Mouse (Mus musculus) neural tube, embryonic 11.5 days (tissue): ENCODE data around the gene Hopx. TPM values are rescaled to one million over a fixed set of nuclear protein-coding genes. Genes with fewer than 3 reads are reported as not detected.

Source experiments
- ATAC-seq: fragments of 200-750 bp; cut with Nextera tagmentation; 2 replicates; pipeline ENCODE4 v1.8.0; 2017; ENCODE audit warnings: moderate number of reproducible peaks, mild to moderate bottlenecking, moderate TSS enrichment, moderate library complexity; ENCODE audit not compliant: insufficient read depth, low FRiP score, low TSS enrichment
- DNase-seq: peaks from one replicate; pipeline ENCODE4 v3.0.0-alpha.2; 2015; ENCODE audit warnings: low spot score
- H3K27ac ChIP-seq: fragments of 300-500 bp; sonication (generic); 2 replicates; pipeline ENCODE4 v1.5.1; 2014; ENCODE audit warnings: low read depth, mild to moderate bottlenecking, low read length
- H3K27me3 ChIP-seq: fragments of 300-500 bp; sonication (generic); 2 replicates; pipeline ENCODE4 v1.6.1; 2014; ENCODE audit warnings: mild to moderate bottlenecking, low read length, mixed read lengths; ENCODE audit not compliant: control insufficient read depth, insufficient read depth
- H3K36me3 ChIP-seq: fragments of 300-500 bp; sonication (generic); 2 replicates; pipeline ENCODE4 v1.6.1; 2014; ENCODE audit warnings: mild to moderate bottlenecking, low read length, moderate library complexity, mixed read lengths; ENCODE audit not compliant: control insufficient read depth, insufficient read depth
- H3K4me1 ChIP-seq: fragments of 300-500 bp; sonication (generic); 2 replicates; pipeline ENCODE4 v1.6.1; 2014; ENCODE audit warnings: low read length, mixed read lengths; ENCODE audit not compliant: control insufficient read depth, insufficient read depth
- H3K4me2 ChIP-seq: fragments of 300-500 bp; sonication (generic); 2 replicates; pipeline ENCODE4 v1.6.1; 2014; ENCODE audit warnings: low read depth, mild to moderate bottlenecking, moderate library complexity
- H3K4me3 ChIP-seq: fragments of 300-500 bp; sonication (generic); 2 replicates; pipeline ENCODE4 v1.5.1; 2014; ENCODE audit warnings: low read depth, low read length
- H3K9ac ChIP-seq: fragments of 300-500 bp; sonication (generic); 2 replicates; pipeline ENCODE4 v1.6.1; 2014; ENCODE audit warnings: mild to moderate bottlenecking, low read length
- H3K9me3 ChIP-seq: fragments of 300-500 bp; sonication (generic); 2 replicates; pipeline ENCODE4 v1.6.1; 2016; ENCODE audit warnings: low read length; ENCODE audit not compliant: control insufficient read depth
- WGBS: fragments of 180-500 bp; shearing (Covaris S2); extraction: QIAGEN DNeasy Blood & Tissue Kit; methylation state at CpG from one replicate; pipeline ENCODE4 v1.1.7; 2014; 5-methylcytosine and 5-hydroxymethylcytosine counted together
- polyA plus RNA-seq: library from polyadenylated mRNA; unstranded; fragments of >200 nt; fragmentation: Nextera tagmentation; extraction: Ambion mirVana; gene quantifications from 2 replicates; pipeline ENCODE4 v1.2.1, GENCODE M21; 2014

Hopx gene
- polyA plus RNA-seq, 1 experiment from 2014 or later = 1.6 TPM

DNA sequence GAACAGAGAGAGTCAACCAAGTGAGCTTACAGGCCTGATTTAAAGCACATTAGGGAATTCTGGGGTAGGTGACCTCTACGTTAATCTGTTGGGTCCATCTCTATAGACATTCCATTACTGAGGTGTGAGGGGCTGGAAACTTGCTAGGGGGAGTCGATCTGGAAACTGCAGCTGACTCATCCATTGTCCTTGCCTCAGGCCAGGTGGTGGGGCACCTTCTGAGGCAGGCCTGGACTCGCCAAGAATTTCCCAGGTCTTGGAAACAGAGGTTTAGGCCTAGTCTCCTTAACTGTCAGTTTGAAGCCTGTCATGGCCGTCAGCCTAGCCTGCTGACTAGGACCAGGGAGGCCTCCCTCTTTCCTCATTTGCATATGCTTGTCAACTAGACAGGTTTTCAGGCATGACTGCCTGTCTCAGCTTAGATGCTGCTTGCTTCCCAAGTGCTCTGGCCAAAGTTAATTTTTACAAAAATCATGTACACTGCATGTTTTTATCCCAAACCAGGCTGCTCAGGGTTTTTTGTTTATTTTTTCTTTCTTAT is 21.8 kb upstream of the Hopx start:
- Histone ChIP-seq H3K36me3 (no peaks in the 10 kb centered on the region), H3K4me1 (peaks cover 3% of the 10 kb centered on the region; the same call in 1 of the 2 replicates), H3K9ac (no peak overlapping the region), H3K4me3 (no peak overlapping the region), H3K27me3 (no peaks in the 10 kb centered on the region), H3K27ac (no peak overlapping the region), H3K4me2 (no peak overlapping the region), H3K9me3 (no peaks in the 10 kb centered on the region)
- DNase-seq (no peak), ATAC-seq (no peak)
- WGBS = 60% methylated on average over 4 of the region's 4 CpGs

DNA sequence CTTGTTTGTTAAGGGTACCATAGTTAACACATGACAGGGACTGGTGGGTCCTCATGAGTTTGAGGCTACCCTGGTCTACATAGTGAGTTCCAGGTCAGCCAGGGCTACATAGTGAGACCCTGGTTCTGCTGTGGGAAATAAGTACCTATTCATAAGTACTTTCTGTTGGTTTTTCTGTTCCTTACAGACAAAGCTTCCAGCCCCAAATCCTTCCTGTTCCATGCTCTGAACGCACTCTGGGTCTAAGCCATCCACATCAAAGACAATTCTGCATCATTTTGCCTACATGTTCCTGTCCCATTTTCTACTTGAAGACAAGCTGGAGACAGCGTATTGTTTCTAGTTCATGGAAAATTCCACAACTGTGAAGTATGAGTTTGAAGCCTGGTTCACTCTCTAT is 20.0 kb upstream of the Hopx start:
- Histone ChIP-seq H3K9me3 (no peaks in the 10 kb centered on the region), H3K36me3 (no peaks in the 10 kb centered on the region)

DNA sequence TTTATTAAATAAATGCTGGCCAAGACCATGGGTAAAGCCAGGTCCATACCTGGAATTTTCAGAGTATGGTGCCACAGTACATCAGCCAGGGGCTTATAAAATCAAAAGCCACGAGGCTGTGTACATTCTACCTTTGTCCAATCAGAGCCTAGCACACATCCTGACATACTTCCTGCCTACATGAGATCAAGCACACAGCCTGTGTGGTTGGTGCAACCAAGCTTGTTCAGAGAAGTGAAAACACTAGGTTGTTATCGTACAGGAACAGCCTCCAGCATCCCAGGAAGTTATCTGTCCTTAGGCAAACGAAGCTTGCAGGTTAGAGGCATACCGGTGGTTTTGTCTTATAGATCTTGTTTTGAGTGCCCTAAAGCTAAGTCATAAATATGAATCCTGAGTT is 19.5 kb upstream of the Hopx start:
- Histone ChIP-seq H3K9me3 (no peaks in the 10 kb centered on the region), H3K9ac (no peak overlapping the region), H3K27ac (no peak overlapping the region), H3K4me3 (no peak overlapping the region), H3K4me2 (no peak overlapping the region), H3K36me3 (no peaks in the 10 kb centered on the region), H3K27me3 (no peaks in the 10 kb centered on the region), H3K4me1 (no peaks in the 10 kb centered on the region; the same call in 1 of the 2 replicates)
- ATAC-seq (no peak), DNase-seq (no peak)
- WGBS = 79% methylated on average over 4 of the region's 4 CpGs

More for the DNA sequence above, 20.0 kb upstream of the Hopx start:
- ATAC-seq (no peak), DNase-seq (no peak)
- WGBS = 90% methylated on average over 2 of the region's 2 CpGs
- Histone ChIP-seq H3K4me2 (no peak overlapping the region), H3K4me3 (no peak overlapping the region), H3K4me1 (peaks cover 1% of the 10 kb centered on the region; the same call in 1 of the 2 replicates), H3K9ac (no peak overlapping the region), H3K27me3 (no peaks in the 10 kb centered on the region), H3K27ac (no peak overlapping the region)

DNA sequence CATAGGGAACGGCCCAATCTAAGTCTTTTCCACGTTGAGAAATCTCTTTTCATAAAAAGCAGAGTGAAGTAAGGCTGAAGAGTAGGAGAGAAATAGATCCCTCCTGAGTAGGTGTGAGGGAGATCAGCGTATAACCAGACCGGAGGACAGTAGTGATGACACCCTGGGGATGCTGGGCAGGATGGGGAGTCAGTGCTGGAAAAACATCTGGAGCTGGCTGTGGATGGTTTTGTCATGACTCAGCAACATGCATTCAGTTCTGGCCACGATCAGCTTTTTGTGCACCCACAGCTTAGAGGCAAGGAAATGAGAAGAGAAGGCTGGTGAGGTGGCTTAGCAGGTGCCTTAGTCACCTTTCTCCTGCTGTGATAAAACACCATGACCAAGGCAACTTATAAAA is 19.0 kb upstream of the Hopx start:
- H3K9me3 ChIP-seq = no peaks in the 10 kb centered on the region
- no peak overlapping the region for H3K4me3 ChIP-seq
- no peak overlapping the region for H3K9ac ChIP-seq
- H3K27me3 ChIP-seq = no peaks in the 10 kb centered on the region
- H3K36me3 ChIP-seq = no peaks in the 10 kb centered on the region
- WGBS = 61% methylated on average over 5 of the region's 5 CpGs
- H3K27ac ChIP-seq = no peak overlapping the region
- no peak overlapping the region for H3K4me2 ChIP-seq
- H3K4me1 ChIP-seq = no peaks in the 10 kb centered on the region; the same call in 1 of the 2 replicates
- DNase-seq (no peak), ATAC-seq (no peak)

DNA sequence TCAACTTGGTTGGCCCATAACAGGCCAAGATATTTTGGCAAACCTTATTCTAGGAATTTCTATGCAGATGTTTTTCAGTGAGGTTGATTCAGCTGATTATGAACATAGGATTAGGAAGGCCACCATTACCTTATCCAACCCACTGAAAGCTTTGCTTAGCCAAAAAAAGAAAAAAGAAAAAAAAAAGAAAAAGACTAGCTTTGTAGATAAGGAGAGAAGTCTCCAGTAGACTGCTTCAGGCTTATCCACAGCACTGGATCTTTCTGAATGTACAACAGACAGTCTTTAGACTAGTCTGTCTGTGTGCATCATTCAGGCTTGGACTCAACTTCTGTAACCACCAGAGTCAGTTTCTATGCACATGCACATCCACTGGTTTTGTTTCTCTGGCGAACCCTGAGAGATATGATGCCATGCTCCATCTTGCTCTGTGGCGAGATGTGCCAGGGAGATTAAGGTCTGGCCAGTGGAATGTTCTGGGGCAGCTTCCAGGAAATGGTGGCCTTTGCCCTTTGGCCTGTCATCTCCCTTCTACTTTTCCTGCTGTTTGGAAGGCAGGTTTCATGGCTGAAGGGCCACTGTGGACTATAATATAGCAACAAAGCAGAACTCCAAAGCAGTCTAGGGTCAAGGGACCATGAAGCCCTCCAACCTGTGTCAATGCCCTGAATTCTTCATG is 17.7 kb upstream of the Hopx start:
- no peak overlapping the region for H3K4me2 ChIP-seq
- WGBS = 88% methylated on average over 2 of the region's 2 CpGs
- no peak overlapping the region for H3K9ac ChIP-seq
- DNase-seq = no peak
- no peaks in the 10 kb centered on the region for H3K9me3 ChIP-seq
- ATAC-seq = no peak
- H3K36me3 ChIP-seq = no peaks in the 10 kb centered on the region
- H3K4me3 ChIP-seq = no peak overlapping the region
- no peak overlapping the region for H3K27ac ChIP-seq
- H3K27me3 ChIP-seq = no peaks in the 10 kb centered on the region
- no peaks in the 10 kb centered on the region for H3K4me1 ChIP-seq

DNA sequence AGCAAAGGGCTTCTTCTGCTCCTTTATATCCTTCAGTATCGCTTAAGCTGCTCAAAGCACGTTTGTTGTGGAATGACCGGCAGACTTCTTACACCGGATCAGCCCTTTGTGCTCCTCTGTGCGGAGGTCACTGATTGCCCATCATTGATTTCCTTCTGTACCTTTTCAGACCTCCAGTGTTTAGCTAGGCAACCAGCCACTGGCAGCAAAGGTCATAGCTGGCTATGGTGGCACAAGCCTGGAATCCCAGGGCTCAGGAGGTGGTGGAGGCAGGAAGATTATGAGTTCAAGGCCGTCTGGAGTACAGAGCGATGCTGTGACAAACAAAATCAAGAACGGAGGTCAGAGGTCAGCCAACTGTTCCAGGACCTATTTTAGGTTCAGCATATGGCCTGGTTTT is 17.0 kb upstream of the Hopx start:
- ATAC-seq (no peak), DNase-seq (no peak)
- no peak overlapping the region for H3K4me3 ChIP-seq
- no peak overlapping the region for H3K4me2 ChIP-seq
- no peaks in the 10 kb centered on the region for H3K9me3 ChIP-seq
- H3K27ac ChIP-seq = no peak overlapping the region
- H3K36me3 ChIP-seq = no peaks in the 10 kb centered on the region
- H3K4me1 ChIP-seq = no peaks in the 10 kb centered on the region
- no peaks in the 10 kb centered on the region for H3K27me3 ChIP-seq
- H3K9ac ChIP-seq = no peak overlapping the region
- WGBS = 90% methylated on average over 8 of the region's 8 CpGs

DNA sequence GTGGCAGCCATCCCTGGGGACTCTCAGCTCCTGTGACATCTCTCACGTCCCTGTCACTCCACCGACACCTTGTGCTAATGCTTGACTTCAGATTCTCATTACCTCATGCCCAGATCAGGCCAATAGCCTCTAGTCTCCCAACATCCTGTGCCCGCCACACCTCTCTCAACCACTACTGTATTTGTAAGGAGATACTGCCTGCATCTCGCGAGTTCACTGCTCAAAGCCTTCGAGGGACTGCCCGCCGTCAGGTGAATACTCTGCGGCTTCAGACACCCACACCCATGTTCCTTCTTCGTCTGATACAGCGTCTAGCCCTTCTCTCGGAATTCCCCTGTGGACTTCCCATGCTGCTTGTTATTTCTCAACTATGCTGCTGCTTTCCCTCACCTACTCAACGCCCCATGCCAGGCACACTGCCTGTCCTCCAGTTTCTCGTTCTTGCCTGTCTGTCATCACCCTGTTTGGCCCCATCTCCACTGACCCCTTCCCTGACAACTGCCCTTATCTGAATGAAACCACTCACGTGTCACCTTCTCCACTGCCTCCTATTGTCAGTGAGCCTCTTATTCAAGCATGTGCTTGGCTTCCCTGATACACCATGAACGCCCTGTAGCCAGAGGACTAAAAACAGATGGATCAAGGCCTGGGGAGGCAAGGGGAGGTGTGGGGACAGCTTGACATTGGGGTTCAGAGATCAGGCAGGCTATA is 15.5 kb upstream of the Hopx start:
- Histone ChIP-seq H3K36me3 (no peaks in the 10 kb centered on the region), H3K4me3 (no peak overlapping the region), H3K27me3 (no peaks in the 10 kb centered on the region), H3K9me3 (no peaks in the 10 kb centered on the region), H3K27ac (no peak overlapping the region), H3K4me1 (no peaks in the 10 kb centered on the region), H3K9ac (no peak overlapping the region), H3K4me2 (no peak overlapping the region)
- no peak for DNase-seq
- 86% methylated on average over 16 of the region's 16 CpGs for WGBS
- no peak for ATAC-seq

DNA sequence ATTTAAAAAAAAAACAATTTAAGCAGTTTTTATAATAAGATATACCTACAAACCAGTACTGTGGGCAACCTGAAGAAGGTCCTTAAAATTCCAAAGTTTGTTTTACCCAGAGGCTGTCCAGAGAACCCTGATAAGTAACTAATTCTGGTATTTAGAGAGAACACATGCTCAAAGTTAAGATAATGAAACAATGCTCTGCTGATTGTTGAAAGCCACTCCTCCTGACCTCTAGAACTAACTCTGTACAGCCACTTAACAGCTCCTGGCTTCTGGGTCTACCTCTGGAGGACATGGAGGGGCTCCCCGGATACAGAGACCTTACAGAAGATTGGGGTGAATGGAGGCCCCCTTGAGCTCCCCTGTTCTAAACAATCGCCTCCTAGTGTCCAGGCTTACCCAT is 15.0 kb upstream of the Hopx start:
- no peak for DNase-seq
- Histone ChIP-seq H3K27ac (no peak overlapping the region), H3K9ac (no peak overlapping the region), H3K4me1 (no peaks in the 10 kb centered on the region), H3K36me3 (no peaks in the 10 kb centered on the region), H3K4me3 (no peak overlapping the region), H3K9me3 (no peaks in the 10 kb centered on the region), H3K4me2 (no peak overlapping the region), H3K27me3 (no peaks in the 10 kb centered on the region)
- 82% methylated on average over 2 of the region's 2 CpGs for WGBS
- ATAC-seq = no peak

DNA sequence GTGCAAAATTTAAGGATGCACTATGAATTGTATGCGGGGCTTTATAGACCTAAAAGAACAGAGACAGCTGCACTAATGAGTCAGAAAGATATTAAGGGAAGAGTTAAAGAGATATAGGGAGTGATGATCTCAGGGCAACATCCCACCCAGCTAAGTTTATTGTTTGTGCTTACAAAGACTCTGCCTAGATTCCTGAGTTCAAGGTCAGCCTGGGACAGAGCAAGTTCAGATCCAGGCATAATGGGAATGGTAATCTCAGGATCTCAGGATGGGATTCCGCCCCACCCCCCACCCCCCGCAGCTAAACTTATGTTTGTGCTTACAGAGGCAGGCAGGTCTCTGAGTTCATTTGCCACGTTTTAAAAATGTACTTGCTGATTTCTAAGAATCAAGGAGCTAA is 13.9 kb upstream of the Hopx start:
- Histone ChIP-seq H3K9ac (no peak overlapping the region), H3K27me3 (no peaks in the 10 kb centered on the region), H3K36me3 (no peaks in the 10 kb centered on the region), H3K4me1 (no peaks in the 10 kb centered on the region), H3K4me3 (no peak overlapping the region), H3K27ac (no peak overlapping the region), H3K9me3 (no peaks in the 10 kb centered on the region), H3K4me2 (no peak overlapping the region)
- no peak for ATAC-seq
- no peak for DNase-seq
- WGBS = 89% methylated on average over 4 of the region's 4 CpGs
